Mouse (Mus musculus) lung, postnatal 25 days (tissue): ENCODE measurements around the gene Cog5.

Experiments
- DNase-seq: peaks from one replicate; pipeline ENCODE4 v3.0.0; 2022; ENCODE audit warnings: low spot score

The Cog5 gene

GRCm38 (mm10) chr12:31895095-31895734, 240.5 kb downstream of the Cog5 start:
- DNase-seq = no peak

- DNase-seq = peak; percentile 52
Measured at GRCm38 (mm10) chr12:31895888-31896287, 241.2 kb downstream of the Cog5 start.

GRCm38 (mm10) chr12:31896295-31896694, 241.6 kb downstream of the Cog5 start:
- DNase-seq = no peak

- peak; percentile 12 for DNase-seq
Measured at GRCm38 (mm10) chr12:31896986-31897385, 242.3 kb downstream of the Cog5 start.

- no peak for DNase-seq
Measured at GRCm38 (mm10) chr12:31897456-31897855, 242.8 kb downstream of the Cog5 start.

- DNase-seq = no peak
Measured at GRCm38 (mm10) chr12:31900391-31900914, 245.8 kb downstream of the Cog5 start.

GRCm38 (mm10) chr12:31905696-31906551, 251.3 kb downstream of the Cog5 start:
- no peak for DNase-seq

GRCm38 (mm10) chr12:31907436-31907835, 252.8 kb downstream of the Cog5 start:
- no peak for DNase-seq

GRCm38 (mm10) chr12:31912966-31913551, 258.4 kb downstream of the Cog5 start:
- no peak for DNase-seq

- peak; percentile 7 for DNase-seq
Measured at GRCm38 (mm10) chr12:31913614-31914013, 258.9 kb downstream of the Cog5 start.

GRCm38 (mm10) chr12:31916691-31917090, 262.0 kb downstream of the Cog5 start:
- no peak for DNase-seq

GRCm38 (mm10) chr12:31917245-31917644, 262.6 kb downstream of the Cog5 start:
- peak; percentile 24 for DNase-seq

- DNase-seq = no peak
Measured at GRCm38 (mm10) chr12:31920464-31921405, 266.1 kb downstream of the Cog5 start.

- no peak for DNase-seq
Measured at GRCm38 (mm10) chr12:31924135-31924534, 269.5 kb downstream of the Cog5 start.

- DNase-seq = no peak
Measured at GRCm38 (mm10) chr12:31925343-31925742, 270.7 kb downstream of the Cog5 start.

GRCm38 (mm10) chr12:31926661-31927061, 272.0 kb downstream of the Cog5 start:
- DNase-seq = peak; percentile 39

GRCm38 (mm10) chr12:31928498-31928897, 273.8 kb downstream of the Cog5 start:
- no peak for DNase-seq

- no peak for DNase-seq
Measured at GRCm38 (mm10) chr12:31931818-31932217, 277.1 kb downstream of the Cog5 start.

- no peak for DNase-seq
Measured at GRCm38 (mm10) chr12:31936657-31937300, 282.1 kb downstream of the Cog5 start.

GRCm38 (mm10) chr12:31937613-31938012, 282.9 kb downstream of the Cog5 start:
- no peak for DNase-seq

GRCm38 (mm10) chr12:31938391-31938997, 283.8 kb downstream of the Cog5 start:
- DNase-seq = no peak
